Mouse (Mus musculus): ENCODE results near the gene Tlr9. TPM values are rescaled to one million over a fixed set of nuclear protein-coding genes. Genes with fewer than 3 reads are reported as not detected.

Tlr9 gene
- total and polyA plus RNA-seq, 3 experiments: not detected

DNA sequence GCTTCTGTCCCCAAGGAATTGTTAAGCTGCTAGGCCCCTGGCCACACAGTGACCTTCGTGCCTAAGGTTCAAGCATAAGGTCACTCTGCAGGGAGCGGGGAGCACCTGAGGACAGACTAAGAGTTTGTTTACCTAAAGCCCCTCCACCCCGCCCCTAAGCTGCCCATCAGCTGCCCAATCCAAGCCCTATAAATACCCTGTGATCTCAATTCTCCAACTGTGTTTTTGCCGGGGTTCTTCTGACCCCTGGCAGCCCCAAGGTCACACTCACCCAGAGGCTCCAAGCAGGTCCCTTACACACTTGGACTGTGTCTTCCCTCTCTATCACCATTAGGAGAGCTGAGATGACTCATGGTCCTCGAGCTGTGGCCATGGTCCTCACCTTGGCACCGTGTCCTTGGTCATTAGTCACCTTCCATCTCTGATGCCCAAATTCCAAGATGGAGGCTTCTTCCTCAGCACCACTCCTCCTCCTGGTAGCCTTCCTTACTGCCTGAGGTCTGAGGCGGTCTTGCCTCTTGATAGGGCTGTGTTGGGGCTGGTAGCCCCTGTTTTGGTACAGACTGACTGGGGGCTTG, 16.6 kb upstream of the Tlr9 start:
- peaks cover 5 to 19% of the 10 kb centered on the region in 2 experiments for H3K4me1 ChIP-seq (ENCODE audit: control insufficient read depth in 1 of 2, insufficient read depth in 2 of 2, low read length in 2 of 2)

DNA sequence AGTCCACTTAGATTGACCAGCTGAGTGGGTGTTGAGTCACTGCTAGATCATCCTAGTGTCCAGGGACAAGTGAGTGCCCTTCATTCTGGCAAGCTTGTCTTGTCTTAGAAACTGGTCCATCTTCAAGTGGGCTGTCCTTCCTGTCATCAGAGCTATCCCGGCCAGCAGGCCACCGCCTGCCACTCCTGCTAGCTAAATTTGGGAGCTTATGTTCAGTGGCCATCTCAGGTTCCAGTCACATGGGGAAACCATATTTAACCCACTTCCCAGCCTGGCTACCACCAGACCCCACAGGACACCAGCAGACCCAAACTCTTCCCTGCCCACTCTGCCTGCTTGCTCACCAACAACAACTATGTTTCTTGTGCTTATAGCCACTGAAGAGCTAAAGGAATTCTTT, 15.9 kb upstream of the Tlr9 start:
- H3K4me3 ChIP-seq (ENCODE audit: control insufficient read depth in 1 of 2, insufficient read depth in 1 of 2, low read depth in 2 of 2, low read length in 2 of 2): no peak overlapping the region
- H3K36me3 ChIP-seq (ENCODE audit: control insufficient read depth in 1 of 2, insufficient read depth in 2 of 2, low read length in 2 of 2): peaks cover 0 to 8% of the 10 kb centered on the region in 2 experiments; a peak in 2 of 4 replicates

More for the DNA sequence above, 16.6 kb upstream of the Tlr9 start:
- peaks cover 14% of the 10 kb centered on the region for H3K79me2 ChIP-seq (ENCODE audit: control insufficient read depth, insufficient read depth, low read length, poor library complexity)
- no peak for TF ChIP-seq USF1 (IDR thresholded peaks at IDR 0.05; ENCODE audit: low read depth, low read length)
- no peak for TF ChIP-seq POLR2AphosphoS5 (IDR thresholded peaks at IDR 0.05; ENCODE audit: borderline replicate concordance, low read depth, low read length)
- TF ChIP-seq NRF1 (IDR thresholded peaks at IDR 0.05; ENCODE audit: insufficient read depth, low read depth, low read length, poor library complexity, severe bottlenecking): no peak
- TF ChIP-seq GATA1 (IDR thresholded peaks at IDR 0.05; ENCODE audit: low read depth, low read length): no peak
- no peak for TF ChIP-seq MEF2A (IDR thresholded peaks at IDR 0.05; ENCODE audit: extremely low read depth, insufficient replicate concordance, low read depth, low read length, poor library complexity, severe bottlenecking)
- TF ChIP-seq POLR2AphosphoS2 (IDR thresholded peaks at IDR 0.05; ENCODE audit: low read length): no peak
- no peak for TF ChIP-seq ELF1 (IDR thresholded peaks at IDR 0.05; ENCODE audit: low read depth, low read length)
- TF ChIP-seq TBP (IDR thresholded peaks at IDR 0.05; ENCODE audit: low read depth, low read length): no peak
- no peak for TF ChIP-seq UBTF (IDR thresholded peaks at IDR 0.05; ENCODE audit: borderline replicate concordance, insufficient read depth, low read depth, low read length)
- no peak for TF ChIP-seq TCF12 (IDR thresholded peaks at IDR 0.05; ENCODE audit: low read depth, low read length)
- no peak for TF ChIP-seq MYC (IDR thresholded peaks at IDR 0.05; ENCODE audit: low read depth, low read length)
- no peak for TF ChIP-seq MXI1 (IDR thresholded peaks at IDR 0.05; ENCODE audit: low read depth, low read length)
- no peak for TF ChIP-seq EP300 (IDR thresholded peaks at IDR 0.05; ENCODE audit: low read depth in 1 of 2, low read length in 2 of 2)
- TF ChIP-seq BHLHE40 (IDR thresholded peaks at IDR 0.05; ENCODE audit: borderline replicate concordance, low read depth, low read length): no peak
- TF ChIP-seq CTCF (IDR thresholded peaks at IDR 0.05 in 2 of 3, conservative IDR thresholded peaks at IDR 0.05 in 1 of 3; ENCODE audit: control insufficient read depth in 1 of 3, insufficient read depth in 1 of 3, low read depth in 2 of 3, low read length in 3 of 3, poor library complexity in 1 of 3, severe bottlenecking in 1 of 3): no peak
- no peak overlapping the region for H3K4me3 ChIP-seq (ENCODE audit: control insufficient read depth in 1 of 2, insufficient read depth in 1 of 2, low read depth in 2 of 2, low read length in 2 of 2)
- DNase-seq (ENCODE audit: low read depth, low spot score): no peak
- H3K9ac ChIP-seq (ENCODE audit: control insufficient read depth, low read depth, low read length, poor library complexity, severe bottlenecking): no peak overlapping the region
- H3K36me3 ChIP-seq (ENCODE audit: control insufficient read depth in 1 of 2, insufficient read depth in 2 of 2, low read length in 2 of 2): peaks cover 0 to 8% of the 10 kb centered on the region in 2 experiments; a peak in 2 of 4 replicates
- no peaks in the 10 kb centered on the region for H3K27me3 ChIP-seq (ENCODE audit: control insufficient read depth in 1 of 2, insufficient read depth in 2 of 2, low read length in 2 of 2)
- no peak overlapping the region for H3K27ac ChIP-seq (ENCODE audit: control insufficient read depth, low read depth, low read length)
- no peaks in the 10 kb centered on the region for H3K9me3 ChIP-seq (replicated peaks; ENCODE audit: insufficient read depth, low read length)

More for the DNA sequence above, 15.9 kb upstream of the Tlr9 start:
- Histone ChIP-seq H3K9me3 (replicated peaks; ENCODE audit: insufficient read depth, low read length) (no peaks in the 10 kb centered on the region), H3K79me2 (ENCODE audit: control insufficient read depth, insufficient read depth, low read length, poor library complexity) (peaks cover 14% of the 10 kb centered on the region), H3K27ac (ENCODE audit: control insufficient read depth, low read depth, low read length) (no peak overlapping the region), H3K4me1 (ENCODE audit: control insufficient read depth in 1 of 2, insufficient read depth in 2 of 2, low read length in 2 of 2) (peaks cover 5 to 19% of the 10 kb centered on the region in 2 experiments), H3K9ac (ENCODE audit: control insufficient read depth, low read depth, low read length, poor library complexity, severe bottlenecking) (no peak overlapping the region), H3K27me3 (ENCODE audit: control insufficient read depth in 1 of 2, insufficient read depth in 2 of 2, low read length in 2 of 2) (no peaks in the 10 kb centered on the region)
- no peak for DNase-seq (ENCODE audit: low read depth, low spot score)
- TF ChIP-seq SMC3 (IDR thresholded peaks at IDR 0.05; ENCODE audit: low read depth, low read length) (no peak), RAD21 (IDR thresholded peaks at IDR 0.05; ENCODE audit: low read depth, low read length) (no peak), JUND (IDR thresholded peaks at IDR 0.05; ENCODE audit: low read depth, low read length) (no peak)

Data from MEL (cell line).